Mouse (Mus musculus) E14TG2a.4 (cell line): ENCODE measurements around the gene Gadd45gip1.

ENCODE experiments used
- CTCF ChIP-seq: conservative IDR thresholded peaks from 2 replicates; pipeline ENCODE4 v1.5.1; 2014; ENCODE audit warnings: low read length
- NANOG ChIP-seq: IDR thresholded peaks from 2 replicates; pipeline ENCODE4 v1.6.1; 2014; ENCODE audit warnings: borderline replicate concordance, low read length, mixed read lengths
- POU5F1 ChIP-seq: IDR thresholded peaks from 2 replicates; pipeline ENCODE4 v1.6.1; 2014; ENCODE audit warnings: low read length, borderline replicate concordance

GRCm38 (mm10) chr8:84790537-84790936 is 40.8 kb upstream of the Gadd45gip1 start:
- TF ChIP-seq CTCF (no peak), NANOG (no peak), POU5F1 (no peak)
